Mouse (Mus musculus): ENCODE data around the gene Olfr1189. TPM values are rescaled to one million over a fixed set of nuclear protein-coding genes. Genes with fewer than 3 reads are reported as not detected.

Olfr1189 gene
- polyA plus RNA-seq (2015; fragmentation: Nextera tagmentation; extraction: Ambion mirVana) = not detected in 2 replicates

DNA sequence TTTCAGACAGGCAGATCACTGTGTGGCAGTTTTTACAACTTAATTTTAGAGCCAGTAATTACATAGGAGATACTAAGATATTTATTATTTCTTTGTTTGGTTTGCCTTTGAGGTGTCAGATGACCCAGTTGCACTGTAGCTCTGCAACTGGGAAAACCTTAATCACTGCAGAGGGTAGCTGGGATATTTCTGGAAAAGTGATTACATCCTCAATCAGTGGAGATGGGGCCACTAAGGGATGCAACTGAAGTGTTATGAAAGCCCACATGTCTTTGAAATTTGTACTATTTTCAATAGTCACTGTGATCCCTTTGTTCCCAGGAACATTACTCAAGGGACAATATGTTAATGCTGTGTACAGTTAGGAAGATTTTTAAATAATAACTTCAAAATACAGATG, at the start of gene Olfr1189:
Gene Olfr1189, plus strand, starts transcription at position 301 of the 400 bp plus-strand sequence.

DNA sequence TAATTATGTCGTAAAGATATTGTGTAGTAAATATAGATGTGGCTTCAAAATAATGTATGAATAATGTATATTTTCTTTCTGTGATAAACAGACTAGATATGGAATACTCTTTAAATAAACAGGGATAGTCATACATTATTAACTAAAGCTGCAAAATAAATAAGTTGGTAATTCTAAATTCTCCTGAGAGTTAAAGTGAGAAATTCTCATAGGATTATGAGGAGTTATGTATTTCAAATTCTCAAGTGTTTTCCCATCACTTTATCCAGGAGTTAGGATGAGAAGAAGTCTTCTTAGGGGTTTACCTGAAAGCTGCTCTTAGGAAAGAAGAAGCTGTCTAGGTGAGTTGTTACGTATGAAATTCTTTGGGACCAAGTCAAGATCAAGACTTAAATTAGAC, 29.6 kb upstream of the Olfr1189 start, which contains the start of gene Olfr1188:
Gene Olfr1188, plus strand, starts transcription at position 301 of the 400 bp plus-strand sequence.

DNA sequence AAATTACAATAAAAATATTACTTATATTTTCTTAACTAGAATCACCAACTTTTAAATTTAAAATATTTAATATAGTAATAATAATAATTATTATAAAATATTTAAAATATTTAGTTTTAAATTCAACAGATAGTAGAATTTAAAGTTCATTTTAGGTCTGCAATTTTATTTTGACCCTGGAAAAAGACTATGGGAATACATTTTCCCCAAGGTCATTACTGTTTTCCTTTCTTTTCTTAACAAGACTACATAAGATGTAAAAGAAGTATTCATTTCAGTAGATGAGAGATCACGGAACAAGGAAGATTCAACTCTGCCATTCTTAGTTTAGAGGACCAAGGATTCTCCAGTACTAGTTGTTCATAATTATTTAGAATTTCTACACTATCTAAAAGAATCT, 54.0 kb downstream of the Olfr1189 start, which contains the start of gene Olfr1191-ps1:
Gene Olfr1191-ps1, plus strand, starts transcription at position 301 of the 400 bp plus-strand sequence.

Other genes starting within 250 kb of the Olfr1189 start
- not detected in 2 replicates for gene Olfr1176, start 249.7 kb upstream of the Olfr1189 start, polyA plus RNA-seq (2015; fragmentation: Nextera tagmentation; extraction: Ambion mirVana)
- not detected in 2 replicates for gene Olfr1177-ps, start 240.0 kb upstream of the Olfr1189 start, polyA plus RNA-seq (2015; fragmentation: Nextera tagmentation; extraction: Ambion mirVana)
- not detected in 2 replicates for gene Olfr1178, start 199.4 kb upstream of the Olfr1189 start, polyA plus RNA-seq (2015; fragmentation: Nextera tagmentation; extraction: Ambion mirVana)
- gene Olfr1179, start 180.0 kb upstream of the Olfr1189 start, polyA plus RNA-seq (2015; fragmentation: Nextera tagmentation; extraction: Ambion mirVana) = not detected in 2 replicates
- not detected in 2 replicates for gene Olfr1180, start 167.3 kb upstream of the Olfr1189 start, polyA plus RNA-seq (2015; fragmentation: Nextera tagmentation; extraction: Ambion mirVana)
- gene Olfr1181, start 160.3 kb upstream of the Olfr1189 start, polyA plus RNA-seq (2015; fragmentation: Nextera tagmentation; extraction: Ambion mirVana) = not detected in 2 replicates
- gene Gm13757, start 137.3 kb upstream of the Olfr1189 start, polyA plus RNA-seq (2015; fragmentation: Nextera tagmentation; extraction: Ambion mirVana) = not detected in 2 replicates
- gene Olfr1183, start 131.6 kb upstream of the Olfr1189 start, polyA plus RNA-seq (2015; fragmentation: Nextera tagmentation; extraction: Ambion mirVana) = not detected in 2 replicates
- gene Olfr1184, start 102.9 kb upstream of the Olfr1189 start, polyA plus RNA-seq (2015; fragmentation: Nextera tagmentation; extraction: Ambion mirVana) = not detected in 2 replicates
- gene Olfr1185-ps1, start 93.1 kb upstream of the Olfr1189 start, polyA plus RNA-seq (2015; fragmentation: Nextera tagmentation; extraction: Ambion mirVana) = not detected in 2 replicates
- not detected in 2 replicates for gene Olfr1186, start 67.9 kb upstream of the Olfr1189 start, polyA plus RNA-seq (2015; fragmentation: Nextera tagmentation; extraction: Ambion mirVana)
- gene Olfr1188, start 29.5 kb upstream of the Olfr1189 start, polyA plus RNA-seq (2015; fragmentation: Nextera tagmentation; extraction: Ambion mirVana) = not detected in 2 replicates
- not detected in 2 replicates for gene Olfr1191-ps1, start 54.1 kb downstream of the Olfr1189 start, polyA plus RNA-seq (2015; fragmentation: Nextera tagmentation; extraction: Ambion mirVana)
- not detected in 2 replicates for gene Olfr1192-ps1, start 62.1 kb downstream of the Olfr1189 start, polyA plus RNA-seq (2015; fragmentation: Nextera tagmentation; extraction: Ambion mirVana)
- gene Olfr1193, start 89.2 kb downstream of the Olfr1189 start, polyA plus RNA-seq (2015; fragmentation: Nextera tagmentation; extraction: Ambion mirVana) = not detected in 2 replicates
- not detected in 2 replicates for gene Olfr1195, start 102.7 kb downstream of the Olfr1189 start, polyA plus RNA-seq (2015; fragmentation: Nextera tagmentation; extraction: Ambion mirVana)
- gene Olfr1196, start 118.1 kb downstream of the Olfr1189 start, polyA plus RNA-seq (2015; fragmentation: Nextera tagmentation; extraction: Ambion mirVana) = not detected in 2 replicates
- gene Olfr1197, start 145.9 kb downstream of the Olfr1189 start, polyA plus RNA-seq (2015; fragmentation: Nextera tagmentation; extraction: Ambion mirVana) = not detected in 2 replicates
- gene Olfr1198, start 164.9 kb downstream of the Olfr1189 start, polyA plus RNA-seq (2015; fragmentation: Nextera tagmentation; extraction: Ambion mirVana) = not detected in 2 replicates
- gene Olfr1199, start 174.0 kb downstream of the Olfr1189 start, polyA plus RNA-seq (2015; fragmentation: Nextera tagmentation; extraction: Ambion mirVana) = not detected in 2 replicates
- not detected in 2 replicates for gene Olfr1200, start 184.0 kb downstream of the Olfr1189 start, polyA plus RNA-seq (2015; fragmentation: Nextera tagmentation; extraction: Ambion mirVana)
- not detected in 2 replicates for gene Olfr1201, start 206.6 kb downstream of the Olfr1189 start, polyA plus RNA-seq (2015; fragmentation: Nextera tagmentation; extraction: Ambion mirVana)
- not detected in 2 replicates for gene Olfr1202, start 228.0 kb downstream of the Olfr1189 start, polyA plus RNA-seq (2015; fragmentation: Nextera tagmentation; extraction: Ambion mirVana)
- not detected in 2 replicates for gene Olfr1205, start 243.3 kb downstream of the Olfr1189 start, polyA plus RNA-seq (2015; fragmentation: Nextera tagmentation; extraction: Ambion mirVana)